Mouse (Mus musculus): ENCODE measurements around the gene Ctnna3. TPM values are rescaled to one million over a fixed set of nuclear protein-coding genes. Genes with fewer than 3 reads are reported as not detected.
"Not testable (repeated sequence)": the region's sequence is repeated elsewhere in the genome, so short reads cannot be mapped to it uniquely, and the experiment has no call there.

The Ctnna3 gene
- polyA plus RNA-seq, 1 experiment from 2014 or later: 0.03 TPM

- no peak overlapping the region for H3K4me2 ChIP-seq
- no peaks in the 10 kb centered on the region for H3K4me1 ChIP-seq (replicated peaks)
- no peaks in the 10 kb centered on the region for H3K9me3 ChIP-seq (replicated peaks)
- H3K27ac ChIP-seq (replicated peaks): no peak overlapping the region
- ATAC-seq (ENCODE audit: insufficient read depth): no peak
- no peak overlapping the region for H3K4me3 ChIP-seq (replicated peaks)
- WGBS (ENCODE audit: insufficient replicate concordance): 59% methylated on average over 4 of the region's 4 CpGs
- no peaks in the 10 kb centered on the region for H3K27me3 ChIP-seq
- H3K9ac ChIP-seq: no peak overlapping the region
- H3K36me3 ChIP-seq (replicated peaks): no peaks in the 10 kb centered on the region
Observed at GRCm38 (mm10) chr10:64377751-64378150, 947.9 kb downstream of the Ctnna3 start.

- Histone ChIP-seq H3K9me3 (replicated peaks) (no peaks in the 10 kb centered on the region), H3K9ac (no peak overlapping the region), H3K36me3 (replicated peaks) (no peaks in the 10 kb centered on the region), H3K27ac (replicated peaks) (no peak overlapping the region), H3K4me2 (no peak overlapping the region), H3K4me1 (replicated peaks) (no peaks in the 10 kb centered on the region), H3K4me3 (replicated peaks) (no peak overlapping the region), H3K27me3 (no peaks in the 10 kb centered on the region)
- WGBS (ENCODE audit: insufficient replicate concordance): 38% methylated on average over 2 of the region's 2 CpGs
- ATAC-seq (ENCODE audit: insufficient read depth): no peak
Observed at GRCm38 (mm10) chr10:64396579-64396978, 966.7 kb downstream of the Ctnna3 start.

GRCm38 (mm10) chr10:64418396-64418795 is 988.5 kb downstream of the Ctnna3 start:
- H3K9ac ChIP-seq; H3K9me3 ChIP-seq (replicated peaks); ATAC-seq (ENCODE audit: insufficient read depth); H3K4me2 ChIP-seq; H3K27me3 ChIP-seq; H3K4me1 ChIP-seq (replicated peaks); H3K4me3 ChIP-seq (replicated peaks); H3K27ac ChIP-seq (replicated peaks); H3K36me3 ChIP-seq (replicated peaks): not testable (repeated sequence)
- 13% methylated on average over 1 of the region's 1 CpGs for whole genome bisulfite sequencing (ENCODE audit: insufficient replicate concordance)

GRCm38 (mm10) chr10:64438736-64439135 is 1008.8 kb downstream of the Ctnna3 start:
- no peaks in the 10 kb centered on the region for H3K36me3 ChIP-seq (replicated peaks)
- no peak overlapping the region for H3K27ac ChIP-seq (replicated peaks)
- no peak for ATAC-seq (ENCODE audit: insufficient read depth)

GRCm38 (mm10) chr10:64448624-64449023 is 1018.7 kb downstream of the Ctnna3 start:
- WGBS (ENCODE audit: insufficient replicate concordance): 53% methylated on average over 2 of the region's 2 CpGs
- ATAC-seq (ENCODE audit: insufficient read depth): no peak

More at GRCm38 (mm10) chr10:64438736-64439135, 1008.8 kb downstream of the Ctnna3 start:
- H3K9me3 ChIP-seq (replicated peaks): no peaks in the 10 kb centered on the region
- no peaks in the 10 kb centered on the region for H3K27me3 ChIP-seq
- H3K4me2 ChIP-seq: no peak overlapping the region
- H3K4me3 ChIP-seq (replicated peaks): no peak overlapping the region
- no peaks in the 10 kb centered on the region for H3K4me1 ChIP-seq (replicated peaks)
- no peak overlapping the region for H3K9ac ChIP-seq

GRCm38 (mm10) chr10:64483281-64483680 is 1053.4 kb downstream of the Ctnna3 start:
- Histone ChIP-seq H3K27ac (replicated peaks) (no peak overlapping the region), H3K27me3 (no peaks in the 10 kb centered on the region), H3K4me1 (replicated peaks) (no peaks in the 10 kb centered on the region), H3K36me3 (replicated peaks) (no peaks in the 10 kb centered on the region), H3K4me3 (replicated peaks) (no peak overlapping the region), H3K9me3 (replicated peaks) (no peaks in the 10 kb centered on the region), H3K9ac (no peak overlapping the region), H3K4me2 (no peak overlapping the region)
- WGBS (ENCODE audit: insufficient replicate concordance): 53% methylated on average over 5 of the region's 5 CpGs
- ATAC-seq (ENCODE audit: insufficient read depth): no peak

More at GRCm38 (mm10) chr10:64448624-64449023, 1018.7 kb downstream of the Ctnna3 start:
- H3K4me3 ChIP-seq (replicated peaks): no peak overlapping the region
- no peaks in the 10 kb centered on the region for H3K9me3 ChIP-seq (replicated peaks)
- H3K4me1 ChIP-seq (replicated peaks): no peaks in the 10 kb centered on the region
- no peak overlapping the region for H3K9ac ChIP-seq
- H3K4me2 ChIP-seq: no peak overlapping the region
- H3K36me3 ChIP-seq (replicated peaks): no peaks in the 10 kb centered on the region
- no peak overlapping the region for H3K27ac ChIP-seq (replicated peaks)
- H3K27me3 ChIP-seq: no peaks in the 10 kb centered on the region

GRCm38 (mm10) chr10:64489471-64489870 is 1059.6 kb downstream of the Ctnna3 start:
- Histone ChIP-seq H3K4me3 (replicated peaks) (no peak overlapping the region), H3K9me3 (replicated peaks) (no peaks in the 10 kb centered on the region), H3K4me2 (no peak overlapping the region), H3K9ac (no peak overlapping the region), H3K27me3 (no peaks in the 10 kb centered on the region), H3K36me3 (replicated peaks) (no peaks in the 10 kb centered on the region), H3K4me1 (replicated peaks) (no peaks in the 10 kb centered on the region), H3K27ac (replicated peaks) (no peak overlapping the region)
- ATAC-seq (ENCODE audit: insufficient read depth): no peak

GRCm38 (mm10) chr10:64543647-64544046 is 1113.7 kb downstream of the Ctnna3 start:
- H3K4me2 ChIP-seq: no peak overlapping the region
- no peaks in the 10 kb centered on the region for H3K36me3 ChIP-seq (replicated peaks)
- H3K4me3 ChIP-seq (replicated peaks): no peak overlapping the region
- H3K9me3 ChIP-seq (replicated peaks): no peaks in the 10 kb centered on the region
- ATAC-seq (ENCODE audit: insufficient read depth): no peak
- no peaks in the 10 kb centered on the region for H3K4me1 ChIP-seq (replicated peaks)
- no peak overlapping the region for H3K9ac ChIP-seq
- H3K27me3 ChIP-seq: no peaks in the 10 kb centered on the region
- 73% methylated on average over 3 of the region's 3 CpGs for WGBS (ENCODE audit: insufficient replicate concordance)
- no peak overlapping the region for H3K27ac ChIP-seq (replicated peaks)

GRCm38 (mm10) chr10:64544389-64544788 is 1114.5 kb downstream of the Ctnna3 start:
- WGBS (ENCODE audit: insufficient replicate concordance): 46% methylated on average over 2 of the region's 2 CpGs
- no peak overlapping the region for H3K4me3 ChIP-seq (replicated peaks)
- no peak overlapping the region for H3K9ac ChIP-seq
- H3K36me3 ChIP-seq (replicated peaks): no peaks in the 10 kb centered on the region
- H3K4me1 ChIP-seq (replicated peaks): no peaks in the 10 kb centered on the region
- H3K9me3 ChIP-seq (replicated peaks): no peaks in the 10 kb centered on the region
- H3K4me2 ChIP-seq: no peak overlapping the region
- no peak for ATAC-seq (ENCODE audit: insufficient read depth)
- H3K27ac ChIP-seq (replicated peaks): no peak overlapping the region
- no peaks in the 10 kb centered on the region for H3K27me3 ChIP-seq

GRCm38 (mm10) chr10:64571311-64571710 is 1141.4 kb downstream of the Ctnna3 start:
- no peak overlapping the region for H3K4me2 ChIP-seq
- no peak overlapping the region for H3K4me3 ChIP-seq (replicated peaks)
- H3K27ac ChIP-seq (replicated peaks): no peak overlapping the region
- H3K4me1 ChIP-seq (replicated peaks): no peaks in the 10 kb centered on the region
- no peaks in the 10 kb centered on the region for H3K36me3 ChIP-seq (replicated peaks)
- 51% methylated on average over 3 of the region's 3 CpGs for WGBS (ENCODE audit: insufficient replicate concordance)
- ATAC-seq (ENCODE audit: insufficient read depth): no peak
- no peaks in the 10 kb centered on the region for H3K9me3 ChIP-seq (replicated peaks)
- H3K9ac ChIP-seq: no peak overlapping the region
- no peaks in the 10 kb centered on the region for H3K27me3 ChIP-seq

- Histone ChIP-seq H3K4me1 (replicated peaks) (no peaks in the 10 kb centered on the region), H3K9ac (no peak overlapping the region), H3K4me2 (no peak overlapping the region), H3K4me3 (replicated peaks) (no peak overlapping the region), H3K27ac (replicated peaks) (no peak overlapping the region), H3K36me3 (replicated peaks) (no peaks in the 10 kb centered on the region), H3K9me3 (replicated peaks) (no peaks in the 10 kb centered on the region), H3K27me3 (no peaks in the 10 kb centered on the region)
- no peak for ATAC-seq (ENCODE audit: insufficient read depth)
- WGBS (ENCODE audit: insufficient replicate concordance): 63% methylated on average over 2 of the region's 2 CpGs
Observed at GRCm38 (mm10) chr10:64588116-64588515, 1158.2 kb downstream of the Ctnna3 start.

- H3K4me2 ChIP-seq: no peak overlapping the region
- no peak overlapping the region for H3K4me3 ChIP-seq (replicated peaks)
- no peak for ATAC-seq (ENCODE audit: insufficient read depth)
- no peak overlapping the region for H3K9ac ChIP-seq
- H3K27me3 ChIP-seq: no peaks in the 10 kb centered on the region
- H3K27ac ChIP-seq (replicated peaks): no peak overlapping the region
- no peaks in the 10 kb centered on the region for H3K36me3 ChIP-seq (replicated peaks)
- H3K4me1 ChIP-seq (replicated peaks): no peaks in the 10 kb centered on the region
- no peaks in the 10 kb centered on the region for H3K9me3 ChIP-seq (replicated peaks)
- WGBS (ENCODE audit: insufficient replicate concordance): 47% methylated on average over 5 of the region's 5 CpGs
Observed at GRCm38 (mm10) chr10:64636760-64637159, 1206.9 kb downstream of the Ctnna3 start.

All from liver, embryonic 15.5 days (tissue).